Mouse (Mus musculus): ENCODE results near the gene Gm10153.
"Not testable (repeated sequence)": the region's sequence is repeated elsewhere in the genome, so short reads cannot be mapped to it uniquely, and the experiment has no call there.

The Gm10153 gene

GRCm38 (mm10) chr7:142190289-142190688 is at the start of gene Gm10153:
Gm10153 (minus strand) TSS chr7:142190389.
- DNase-seq, result no peak

GRCm38 (mm10) chr7:142231540-142231939 is 41.4 kb upstream of the Gm10153 start:
- no peak for DNase-seq

GRCm38 (mm10) chr7:142229871-142230270 is 39.7 kb upstream of the Gm10153 start, which contains the start of gene Krtap5-5:
Krtap5-5 (minus strand) TSS chr7:142229971.
- not testable (repeated sequence) for DNase-seq

GRCm38 (mm10) chr7:142224518-142224917 is 34.3 kb upstream of the Gm10153 start:
- peak; percentile 4 to 20 for DNase-seq

GRCm38 (mm10) chr7:142212136-142212535 is 21.9 kb upstream of the Gm10153 start:
- not testable (repeated sequence) for DNase-seq

GRCm38 (mm10) chr7:142211559-142211958 is 21.4 kb upstream of the Gm10153 start, which contains the start of gene Gm7579:
Gm7579 (plus strand) TSS chr7:142211859.
- DNase-seq, result no peak

GRCm38 (mm10) chr7:142206891-142207290 is 16.7 kb upstream of the Gm10153 start:
- not testable (repeated sequence) for DNase-seq

GRCm38 (mm10) chr7:142205488-142205887 is 15.3 kb upstream of the Gm10153 start:
- DNase-seq, result no peak

GRCm38 (mm10) chr7:142201064-142201463 is 10.9 kb upstream of the Gm10153 start, which contains the start of gene Krtap5-3:
Krtap5-3 (plus strand) TSS chr7:142201364.
- no peak for DNase-seq

- DNase-seq, result no peak
These were observed 8.6 kb upstream of the Gm10153 start for GRCm38 (mm10) chr7:142198748-142199147.

GRCm38 (mm10) chr7:142188156-142188555 is 2.0 kb downstream of the Gm10153 start:
- DNase-seq, result peak; percentile 7 to 14

GRCm38 (mm10) chr7:142181021-142181420 is 9.2 kb downstream of the Gm10153 start:
- peak; percentile 50 to 52 for DNase-seq

GRCm38 (mm10) chr7:142178685-142179084 is 11.5 kb downstream of the Gm10153 start:
- DNase-seq, result no peak

GRCm38 (mm10) chr7:142175905-142176304 is 14.3 kb downstream of the Gm10153 start, which contains the start of gene Krtap5-2:
Krtap5-2 (minus strand) TSS chr7:142176005.
- not testable (repeated sequence) for DNase-seq

- peak in 1 of 2 experiments; percentile 7 for DNase-seq
These were observed 20.4 kb downstream of the Gm10153 start for GRCm38 (mm10) chr7:142169836-142170235.

- DNase-seq, result not testable (repeated sequence)
These were observed 24.6 kb downstream of the Gm10153 start, which contains the start of gene Gm4553 for GRCm38 (mm10) chr7:142165639-142166038. Gm4553 (minus strand) TSS chr7:142165739.

GRCm38 (mm10) chr7:142159366-142159765 is 30.8 kb downstream of the Gm10153 start:
- DNase-seq, result no peak

- not testable (repeated sequence) for DNase-seq
These were observed 33.2 kb downstream of the Gm10153 start, which contains the start of gene Gm29735 for GRCm38 (mm10) chr7:142157013-142157412. Gm29735 (minus strand) TSS chr7:142157113.

- DNase-seq, result no peak
These were observed 34.9 kb downstream of the Gm10153 start for GRCm38 (mm10) chr7:142155308-142155707.

- DNase-seq, result peak; percentile 36 to 50
These were observed 38.0 kb downstream of the Gm10153 start for GRCm38 (mm10) chr7:142152191-142152590.

- no peak for DNase-seq
These were observed 41.6 kb downstream of the Gm10153 start for GRCm38 (mm10) chr7:142148633-142149032.

- DNase-seq, result peak; percentile 71 to 79
These were observed 44.2 kb downstream of the Gm10153 start for GRCm38 (mm10) chr7:142146033-142146432.

- no peak for DNase-seq
These were observed 44.7 kb downstream of the Gm10153 start for GRCm38 (mm10) chr7:142145413-142145940.

GRCm38 (mm10) chr7:142144507-142144906 is 45.7 kb downstream of the Gm10153 start, which contains the start of gene Gm45337:
Gm45337 (minus strand) TSS chr7:142144607.
- no peak for DNase-seq

Data from cerebellum, postnatal 14 days (tissue).